Mouse (Mus musculus): ENCODE results near the gene Ceacam1.
"Not testable (repeated sequence)": the region's sequence is repeated elsewhere in the genome, so short reads cannot be mapped to it uniquely, and the experiment has no call there.

The Ceacam1 gene

DNA sequence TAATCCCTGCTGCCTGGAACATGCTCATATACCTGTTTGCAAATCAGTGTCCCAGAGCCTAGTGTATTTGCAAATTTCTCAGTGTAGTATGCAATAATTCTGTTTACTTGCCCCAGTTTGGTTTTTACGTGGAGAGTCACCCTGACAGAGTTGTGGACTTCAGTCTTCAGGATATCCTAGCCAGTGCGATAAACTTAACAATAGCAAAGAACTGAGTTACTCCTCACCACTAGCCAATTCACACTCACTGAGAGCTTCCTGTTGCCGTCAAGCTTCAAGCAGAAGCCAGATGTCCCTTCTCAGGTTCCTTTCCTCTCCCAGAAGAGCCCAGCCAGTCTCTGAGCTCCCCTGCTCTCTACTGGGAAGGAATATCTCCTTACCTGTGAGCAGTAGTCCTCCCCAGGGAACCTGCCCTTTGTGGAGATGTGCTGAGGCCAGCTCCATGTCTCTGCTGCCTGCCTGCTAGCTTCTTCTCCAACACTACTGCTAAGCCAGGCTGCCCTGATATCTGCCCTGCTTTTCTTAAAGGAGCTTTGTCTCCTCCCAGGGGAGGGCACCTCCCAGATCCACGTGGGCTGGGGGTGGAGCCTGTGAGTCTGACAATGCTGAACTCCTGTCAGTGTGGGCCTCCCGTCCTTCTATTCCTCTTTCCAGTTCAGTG, at the start of gene Ceacam1:
Ceacam1 (minus strand) TSS at position 513 of the 661 bp plus-strand sequence.
- in situ Hi-C loops (cut with MseI, MboI), result loop anchor here in 1 of 2 experiments (5.0 kb wide), 1 partner anchor 60 kb away; the partner anchor contains the start of gene Ceacam2

DNA sequence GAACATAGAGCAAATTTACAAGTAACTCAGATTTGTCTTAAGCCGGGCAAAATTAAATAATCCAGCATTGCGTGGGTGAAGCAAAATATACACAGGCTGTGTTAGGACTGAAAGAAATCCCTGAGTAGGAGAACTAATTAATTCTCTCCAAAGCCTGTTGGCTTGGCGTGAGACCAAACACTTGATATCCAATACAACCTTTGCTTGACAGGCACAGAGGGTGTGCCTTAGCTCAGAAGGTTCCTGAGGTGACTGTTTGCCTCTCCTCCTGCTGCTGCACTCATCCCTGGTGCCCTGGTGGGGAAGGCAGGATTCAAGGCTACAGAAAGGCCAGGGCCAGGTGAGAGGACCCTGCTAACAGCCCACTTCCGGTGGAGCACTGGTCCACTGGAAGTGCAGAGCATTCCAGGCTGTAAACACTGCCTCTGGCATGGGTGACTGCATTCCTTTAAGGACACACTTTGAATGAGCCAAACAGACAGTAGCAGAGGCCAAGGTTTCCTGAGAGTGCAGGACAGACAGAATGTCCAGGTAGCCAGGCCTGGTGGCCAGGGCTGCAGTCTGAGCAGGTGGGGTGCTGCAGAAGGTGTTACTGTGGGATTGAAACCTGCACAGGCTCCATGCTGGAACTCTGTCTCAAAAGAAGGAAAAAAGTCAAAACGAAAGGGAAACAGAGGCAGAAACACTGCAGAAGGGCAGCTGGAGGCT, 38.8 kb upstream of the Ceacam1 start:
- in situ Hi-C loops (cut with MseI, MboI), result not testable (repeated sequence)

DNA sequence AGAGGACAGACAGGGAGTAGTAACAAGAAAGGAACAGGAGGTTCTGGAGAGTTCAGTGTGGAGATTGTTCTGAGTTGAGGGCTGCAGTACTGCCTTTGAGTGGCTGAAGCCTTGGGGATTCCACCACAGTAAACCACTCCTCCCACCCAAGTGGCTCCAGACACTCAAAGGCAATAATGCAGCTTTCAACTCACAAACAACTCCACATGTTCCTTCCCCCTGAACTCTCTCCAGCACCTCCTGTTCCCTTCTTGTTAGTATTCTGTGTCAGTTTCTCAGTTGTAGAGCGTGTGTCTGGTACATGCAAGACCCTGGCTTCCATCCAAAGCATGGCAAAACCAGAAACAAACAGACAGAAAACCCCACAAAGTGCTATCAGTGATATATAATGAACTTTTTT, 38.3 kb upstream of the Ceacam1 start:
- in situ Hi-C loops (cut with MseI, MboI), result not testable (repeated sequence)

DNA sequence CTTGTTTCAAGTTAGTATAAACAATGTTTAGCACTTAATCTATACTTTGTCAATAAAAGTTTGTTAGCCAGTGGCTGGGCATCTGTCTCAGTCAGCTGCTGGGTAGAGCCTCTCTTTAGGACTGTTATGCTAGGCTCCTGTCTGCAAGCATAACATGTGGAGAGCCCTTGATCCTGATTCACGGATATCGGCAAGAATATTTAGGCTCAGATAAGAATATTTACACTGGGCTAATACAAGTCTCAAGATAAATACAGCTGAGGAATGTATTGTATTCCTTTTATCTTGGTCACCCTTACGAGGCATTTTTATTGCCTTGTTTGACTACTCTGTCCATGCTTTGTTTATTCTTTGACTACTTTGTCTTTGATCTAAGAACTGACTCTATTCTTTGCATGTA, 32.5 kb upstream of the Ceacam1 start:
- in situ Hi-C loops (cut with MseI, MboI), result no loop called here

DNA sequence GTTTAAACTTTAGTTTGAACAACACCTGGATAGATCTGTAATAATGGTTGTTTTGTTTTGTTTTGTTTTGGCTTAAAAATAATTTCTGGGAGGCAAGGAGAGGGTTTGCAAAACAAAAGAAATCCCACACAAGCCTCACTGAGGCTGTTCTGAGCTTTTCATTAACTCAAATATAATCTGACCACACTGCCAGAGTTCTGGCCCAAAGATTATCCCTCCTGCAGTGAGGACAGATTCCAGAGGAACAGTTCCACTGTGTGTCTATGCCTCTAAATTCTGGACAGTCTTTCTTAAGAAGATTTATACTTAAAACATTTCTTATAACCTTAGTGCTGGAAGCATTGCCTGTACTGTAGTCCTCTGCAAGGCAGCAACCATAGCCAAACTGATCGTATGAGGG, 17.2 kb upstream of the Ceacam1 start:
- in situ Hi-C loops (cut with MseI, MboI), result loop anchor here in 1 of 2 experiments (5.0 kb wide), 1 partner anchor 58 kb away; no protein-coding TSS in a partner anchor

DNA sequence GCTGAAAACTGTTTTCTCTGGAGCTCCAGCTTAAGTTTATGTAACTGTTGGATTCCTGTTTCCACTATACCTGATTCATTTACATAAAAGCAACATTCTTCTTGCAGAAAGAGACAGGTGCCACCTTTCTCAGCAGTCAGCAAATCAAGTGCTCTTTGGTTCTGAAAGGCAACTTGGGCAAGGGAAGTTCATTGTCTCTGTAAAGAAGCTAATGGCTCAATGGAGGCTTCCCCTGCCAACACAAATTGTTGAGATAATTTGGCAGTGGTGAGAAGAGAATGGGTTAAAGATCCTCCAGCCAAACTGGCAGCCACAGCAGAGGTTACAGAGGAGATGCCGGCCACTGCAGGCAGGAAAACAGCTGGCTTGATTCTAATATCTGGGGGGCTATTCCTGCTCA, 13.3 kb upstream of the Ceacam1 start:
- in situ Hi-C loops (cut with MseI, MboI), result loop anchor here in 1 of 2 experiments (5.0 kb wide), 1 partner anchor 62 kb away; no protein-coding TSS in a partner anchor

DNA sequence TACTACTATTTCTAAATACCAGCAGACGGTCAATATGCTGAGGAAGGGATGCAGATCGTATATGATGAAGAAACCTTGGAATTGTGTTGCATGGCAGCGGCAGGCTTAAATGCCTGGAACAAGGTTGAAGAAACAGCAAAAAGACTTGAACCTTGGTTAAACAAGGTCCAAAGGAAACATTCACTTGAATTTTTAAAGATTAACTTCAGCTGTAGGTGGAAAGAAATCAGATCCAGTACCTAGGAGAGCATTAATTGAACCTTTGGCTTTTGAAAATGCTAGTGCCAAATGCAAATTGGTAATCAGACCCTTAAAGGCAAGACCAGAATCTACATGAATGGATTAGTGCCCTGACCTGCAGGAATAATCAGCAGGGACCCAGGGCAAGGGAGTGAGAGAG, 12.0 kb upstream of the Ceacam1 start:
- in situ Hi-C loops (cut with MseI, MboI), result loop anchor here in 1 of 2 experiments (5.0 kb wide), 1 partner anchor 48 kb away; the partner anchor contains the start of gene Ceacam2

DNA sequence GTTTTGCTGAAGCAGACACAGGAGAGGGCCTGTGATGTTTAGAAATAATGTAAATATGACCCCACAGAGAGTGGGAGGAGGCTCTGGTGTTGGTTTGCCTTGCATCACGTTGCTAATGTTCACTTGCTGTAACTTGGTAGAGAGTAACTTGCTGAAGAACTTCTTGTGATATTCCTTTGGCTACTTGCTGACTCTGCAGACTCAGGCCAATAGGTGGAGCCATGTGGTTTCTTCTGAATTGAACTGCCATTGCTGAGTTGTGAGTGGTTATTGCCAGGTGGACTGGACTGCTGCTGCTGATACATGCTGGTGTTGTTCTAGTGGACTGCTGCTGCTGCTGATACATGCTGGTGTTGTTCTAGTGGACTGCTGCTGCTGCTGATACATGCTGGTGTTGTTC, 8.8 kb upstream of the Ceacam1 start:
- in situ Hi-C loops (cut with MseI, MboI), result loop anchor here in 1 of 2 experiments (5.0 kb wide), 1 partner anchor 51 kb away; the partner anchor contains the start of gene Ceacam2

DNA sequence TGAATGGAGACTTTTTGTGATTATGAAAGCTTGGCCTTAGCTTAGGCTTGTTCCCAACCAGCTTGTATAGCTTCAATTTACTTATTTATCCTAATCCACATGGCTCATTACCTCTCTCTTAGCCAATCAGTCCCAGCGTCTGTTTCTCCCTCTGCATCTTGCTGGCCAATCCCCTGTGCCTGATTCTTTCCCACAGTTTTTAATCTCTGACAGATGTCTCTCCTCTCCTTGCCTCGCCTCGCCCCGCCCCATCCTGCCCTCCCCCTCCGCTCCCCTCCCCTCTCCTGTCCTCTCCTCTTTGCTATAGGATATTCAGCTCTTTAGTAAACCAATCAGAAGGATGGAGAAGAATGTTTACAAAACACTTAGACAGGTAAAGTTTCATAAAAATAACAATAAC, 7.7 kb upstream of the Ceacam1 start:
- in situ Hi-C loops (cut with MseI, MboI), result loop anchor here in 1 of 2 experiments (5.0 kb wide), 1 partner anchor 52 kb away; the partner anchor contains the start of gene Ceacam2

DNA sequence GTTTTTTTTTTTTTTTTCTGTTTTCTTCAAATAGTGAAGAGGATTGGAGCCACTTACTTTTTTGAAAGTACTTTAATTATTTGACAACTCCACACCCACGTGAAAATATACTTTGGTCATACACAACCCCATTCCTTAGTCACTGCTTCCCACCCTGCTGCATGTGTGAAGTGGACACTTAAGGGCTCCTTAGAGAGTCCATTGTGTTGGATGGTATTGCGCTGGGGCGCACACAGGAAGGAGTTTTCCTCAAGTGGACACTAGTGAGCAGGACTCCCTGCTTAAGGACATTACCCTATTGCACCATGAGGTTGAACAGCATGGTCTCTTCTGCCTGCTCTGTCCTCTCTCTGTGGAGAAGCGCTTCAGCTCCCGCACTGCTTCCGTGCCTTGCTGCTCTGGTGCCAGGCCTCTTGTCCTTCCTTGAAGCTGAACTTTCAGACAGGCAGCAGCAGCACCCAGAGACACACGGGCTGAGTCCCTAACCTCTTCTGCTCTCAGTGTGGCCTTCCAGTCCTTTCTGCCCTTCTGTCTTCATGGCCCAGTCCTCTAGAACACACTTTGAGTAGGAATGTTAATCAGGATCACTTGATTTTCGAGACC, 5.8 kb upstream of the Ceacam1 start:
- in situ Hi-C loops (cut with MseI, MboI), result loop anchor here (5.0 kb wide), 2 partner anchors 56 to 114 kb away; no protein-coding TSS in a partner anchor

DNA sequence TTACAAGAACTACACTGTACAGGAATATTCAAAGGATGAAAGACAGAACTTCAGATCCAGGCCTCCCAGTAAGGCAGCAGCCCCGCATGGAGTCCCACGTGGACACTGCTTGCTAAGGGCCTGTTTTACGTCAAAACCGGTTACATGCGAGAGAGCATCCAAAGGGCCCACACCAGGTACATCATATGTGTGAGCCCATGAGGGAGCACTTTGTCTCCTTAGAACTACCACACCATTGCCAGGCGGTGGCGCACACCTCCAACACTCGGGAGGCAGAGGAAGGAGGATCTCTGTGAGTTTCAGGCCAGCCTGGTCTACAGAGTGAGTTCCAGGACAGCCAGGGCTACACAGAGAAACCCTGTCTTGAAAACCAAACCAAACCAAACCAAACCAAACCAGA, 3.4 kb upstream of the Ceacam1 start:
- in situ Hi-C loops (cut with MseI, MboI), result loop anchor here (5.0 kb wide), 2 partner anchors 53 to 117 kb away; no protein-coding TSS in a partner anchor

DNA sequence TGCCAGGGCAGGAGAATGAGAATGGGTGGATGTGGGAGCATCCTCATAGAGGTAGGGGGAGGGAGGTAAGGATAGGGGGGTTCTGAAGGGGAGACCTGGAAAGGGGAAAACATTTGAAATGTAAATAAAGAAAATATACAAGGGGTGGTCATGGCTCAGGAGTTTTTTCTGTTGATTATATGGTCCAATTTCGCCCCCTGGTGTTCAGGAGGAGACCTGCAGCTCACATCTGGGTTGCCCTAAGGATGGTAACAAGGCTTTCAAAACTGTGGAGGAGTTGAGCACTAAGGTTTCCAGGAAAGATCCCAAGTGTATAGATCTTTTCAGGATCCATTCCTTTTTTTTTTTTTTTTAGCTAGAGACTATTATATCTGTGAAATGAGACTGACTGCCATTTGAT, 2.0 kb upstream of the Ceacam1 start:
- in situ Hi-C loops (cut with MseI, MboI), result loop anchor here in 1 of 2 experiments (5.0 kb wide), 1 partner anchor 58 kb away; the partner anchor contains the start of gene Ceacam2

DNA sequence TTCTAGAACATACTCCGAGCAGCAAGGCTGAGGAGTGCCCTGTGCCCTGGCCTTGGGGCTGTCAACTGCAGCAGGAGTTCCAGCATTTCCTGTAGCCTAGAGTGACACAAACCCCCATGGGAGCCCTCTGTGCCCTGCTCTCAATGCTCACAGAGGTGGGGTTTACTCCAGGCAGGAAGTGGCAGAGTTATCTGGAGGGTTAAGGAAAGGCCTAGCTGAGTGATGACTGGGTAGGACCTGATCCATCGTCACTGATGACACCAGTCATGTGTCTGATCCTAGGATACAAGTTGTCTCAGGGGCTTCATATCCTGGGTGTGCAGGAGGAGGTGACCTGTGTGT, 320 bp upstream of the Ceacam1 start:
- in situ Hi-C loops (cut with MseI, MboI), result loop anchor here in 1 of 2 experiments (5.0 kb wide), 1 partner anchor 60 kb away; the partner anchor contains the start of gene Ceacam2

DNA sequence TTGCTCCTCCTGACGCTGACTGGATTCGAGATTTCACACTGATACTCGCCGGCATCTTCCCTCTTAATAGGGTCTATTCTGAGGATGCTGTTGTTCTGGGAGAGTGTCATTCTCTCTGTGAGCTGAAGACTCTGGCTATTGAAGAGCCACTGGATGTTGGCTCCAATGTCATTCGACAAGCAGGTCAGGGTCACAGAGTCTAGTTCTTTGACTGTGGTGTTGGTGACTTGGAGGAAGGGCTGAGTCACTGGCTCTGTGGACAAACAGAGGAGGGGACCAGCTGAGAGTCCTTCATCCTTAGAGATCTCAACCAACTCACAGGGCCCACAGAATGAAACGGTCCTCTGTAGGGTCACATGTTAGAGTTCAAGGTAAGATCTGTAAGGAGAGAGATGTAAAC, 5.6 kb downstream of the Ceacam1 start:
- in situ Hi-C loops (cut with MseI, MboI), result not testable (repeated sequence)

DNA sequence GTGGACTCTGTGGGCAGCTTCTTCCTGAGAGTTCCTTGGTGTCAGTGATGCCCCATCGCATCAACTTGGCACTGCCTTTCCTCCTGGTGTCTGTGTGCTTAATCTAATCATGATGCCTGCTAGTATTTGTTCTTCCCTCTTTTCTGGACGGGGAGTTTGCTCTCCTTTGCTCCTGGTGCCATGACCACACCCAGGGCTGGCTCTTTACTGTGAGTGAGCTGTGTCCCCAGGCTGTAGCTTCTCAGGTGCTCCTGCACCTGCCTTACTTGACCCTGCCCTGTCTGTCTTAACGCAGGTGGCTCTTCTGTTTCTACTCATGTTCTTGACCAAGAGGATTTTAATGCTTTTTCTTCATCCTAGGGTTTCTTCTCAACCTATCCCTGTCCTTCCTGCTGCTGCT, 11.8 kb downstream of the Ceacam1 start:
- in situ Hi-C loops (cut with MseI, MboI), result not testable (repeated sequence)

DNA sequence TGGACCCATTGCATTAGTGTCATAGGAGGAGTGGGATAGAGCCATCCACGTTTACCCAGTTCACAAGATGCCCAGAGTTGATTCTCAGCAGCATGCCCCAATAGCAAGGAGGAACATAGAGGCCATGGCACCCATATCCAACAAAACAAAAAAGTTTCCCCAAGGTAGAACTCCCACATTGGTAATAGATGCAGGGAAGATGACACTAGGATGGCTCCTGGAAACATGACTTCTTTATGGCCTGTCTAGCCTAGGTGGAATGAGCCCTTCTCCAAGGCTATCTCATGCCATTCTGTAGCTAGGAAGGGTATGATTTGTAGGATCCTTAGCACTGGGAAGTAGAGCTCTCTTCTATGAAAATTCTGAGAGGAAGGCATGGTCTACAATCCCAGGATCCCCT, 12.4 kb downstream of the Ceacam1 start:
- in situ Hi-C loops (cut with MseI, MboI), result no loop called here

DNA sequence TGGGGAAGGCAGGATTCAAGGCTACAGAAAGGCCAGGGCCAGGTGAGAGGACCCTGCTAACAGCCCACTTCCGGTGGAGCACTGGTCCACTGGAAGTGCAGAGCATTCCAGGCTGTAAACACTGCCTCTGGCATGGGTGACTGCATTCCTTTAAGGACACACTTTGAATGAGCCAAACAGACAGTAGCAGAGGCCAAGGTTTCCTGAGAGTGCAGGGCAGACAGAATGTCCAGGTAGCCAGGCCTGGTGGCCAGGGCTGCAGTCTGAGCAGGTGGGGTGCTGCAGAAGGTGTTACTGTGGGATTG, 15.4 kb downstream of the Ceacam1 start:
- in situ Hi-C loops (cut with MseI, MboI), result not testable (repeated sequence)

DNA sequence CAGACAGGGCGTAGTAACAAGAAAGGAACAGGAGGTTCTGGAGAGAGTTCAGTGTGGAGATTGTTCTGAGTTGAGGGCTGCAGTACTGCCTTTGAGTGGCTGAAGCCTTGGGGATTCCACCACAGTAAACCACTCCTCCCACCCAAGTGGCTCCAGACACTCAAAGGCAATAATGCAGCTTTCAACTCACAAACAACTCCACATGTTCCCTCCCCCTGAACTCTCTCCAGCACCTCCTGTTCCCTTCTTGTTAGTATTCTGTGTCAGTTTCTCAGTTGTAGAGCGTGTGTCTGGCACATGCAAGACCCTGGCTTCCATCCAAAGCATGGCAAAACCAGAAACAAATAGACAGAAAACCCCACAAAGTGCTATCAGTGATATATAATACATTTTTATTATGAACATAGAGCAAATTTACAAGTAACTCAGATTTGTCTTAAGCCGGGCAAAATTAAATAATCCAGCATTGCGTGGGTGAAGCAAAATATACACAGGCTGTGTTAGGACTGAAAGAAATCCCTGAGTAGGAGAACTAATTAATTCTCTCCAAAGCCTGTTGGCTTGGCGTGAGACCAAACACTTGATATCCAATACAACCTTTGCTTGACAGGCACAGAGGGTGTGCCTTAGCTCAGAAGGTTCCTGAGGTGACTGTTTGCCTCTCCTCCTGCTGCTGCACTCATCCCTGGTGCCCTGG, 15.9 kb downstream of the Ceacam1 start:
- in situ Hi-C loops (cut with MseI, MboI), result not testable (repeated sequence)

DNA sequence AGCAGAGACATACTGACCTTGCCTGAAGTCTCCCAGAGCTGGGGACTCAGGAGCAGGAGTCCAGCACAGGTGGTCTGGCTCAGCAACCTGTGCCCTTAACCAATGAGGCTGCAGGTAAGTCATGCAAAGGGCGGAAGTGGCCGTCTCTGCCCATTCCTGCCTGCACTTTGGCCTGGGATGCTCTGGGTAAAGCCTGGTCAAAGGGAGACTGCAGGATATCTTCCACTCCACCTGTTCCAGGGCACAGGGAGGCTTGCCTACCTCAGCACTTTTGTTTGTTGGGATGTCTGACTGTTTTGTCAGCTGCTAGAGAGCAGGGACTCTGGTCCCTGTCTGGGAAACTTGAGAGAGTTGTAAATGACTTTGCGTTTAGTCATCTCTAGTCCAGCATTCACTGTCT, 25.3 kb downstream of the Ceacam1 start:
- in situ Hi-C loops (cut with MseI, MboI), result no loop called here

DNA sequence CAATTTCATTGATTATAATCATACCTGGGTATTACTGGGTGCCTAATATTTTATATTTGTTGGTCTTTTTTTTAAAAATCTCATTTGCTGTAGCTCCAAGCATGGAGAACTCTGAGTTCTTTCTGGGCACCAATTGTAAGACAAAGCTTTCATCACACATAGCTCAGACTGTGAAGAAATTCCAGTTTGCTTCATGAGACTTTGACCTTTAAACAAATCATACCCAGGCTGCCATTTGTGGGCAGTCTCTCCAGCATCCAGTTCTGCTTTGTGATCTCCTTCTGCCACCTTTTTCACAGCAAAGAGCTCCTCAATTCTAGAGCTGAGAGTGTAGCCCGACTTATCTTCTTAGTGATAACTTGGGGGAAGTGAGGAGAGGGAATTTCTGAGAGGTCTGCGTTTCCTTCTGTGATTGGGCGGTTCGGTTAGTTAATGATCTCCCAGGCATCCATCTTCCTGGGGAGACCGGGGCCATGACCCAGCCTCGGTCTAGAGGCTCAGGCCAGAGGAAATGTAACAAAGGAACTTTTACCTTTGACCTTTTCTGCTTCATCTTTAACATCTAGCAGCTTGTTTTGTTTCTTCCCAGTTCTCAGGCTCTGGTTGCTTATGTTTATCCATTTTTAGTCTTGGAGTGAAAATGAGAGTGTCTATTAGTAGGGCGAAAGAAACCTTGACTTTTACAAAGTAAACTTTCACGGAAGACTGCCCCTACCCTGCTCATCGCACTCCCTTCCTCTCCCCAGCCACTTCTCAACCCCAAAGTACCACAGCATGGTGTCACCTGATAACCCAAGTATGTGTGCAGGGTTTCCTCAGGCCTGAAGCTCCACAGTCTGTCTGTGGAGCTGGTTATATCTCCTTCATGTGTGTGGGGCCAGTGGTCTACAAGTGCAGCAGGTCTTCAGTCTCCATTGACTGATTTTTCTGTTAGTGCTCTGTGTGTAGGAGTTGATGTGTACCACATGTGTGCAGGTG, 27.2 kb downstream of the Ceacam1 start:
- in situ Hi-C loops (cut with MseI, MboI), result no loop called here

DNA sequence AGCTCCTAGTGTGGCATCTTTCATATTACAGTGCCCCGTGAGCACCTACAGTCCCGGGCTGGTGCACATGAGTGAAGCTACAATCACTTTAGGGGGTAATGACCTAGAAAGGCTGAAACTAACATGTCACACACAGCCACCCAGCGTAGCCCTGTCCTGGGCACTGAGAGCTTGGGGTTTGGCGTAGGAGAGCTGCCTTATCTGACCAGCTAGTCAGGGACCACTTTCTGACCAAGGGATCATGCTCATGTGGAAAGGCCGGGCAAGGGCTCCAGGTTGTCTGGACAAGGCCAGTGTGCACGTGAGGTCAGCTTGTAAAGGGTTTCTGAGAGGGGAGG, 36.6 kb downstream of the Ceacam1 start:
- in situ Hi-C loops (cut with MseI, MboI), result no loop called here
